Mouse (Mus musculus) megakaryocyte progenitor cell, adult 5-6 weeks (primary cell): Measurements from ENCODE around the gene Hist1h2bc. TPM values are rescaled to one million over a fixed set of nuclear protein-coding genes. Genes with fewer than 3 reads are reported as not detected.
"Not testable (repeated sequence)": the region's sequence is repeated elsewhere in the genome, so short reads cannot be mapped to it uniquely, and the experiment has no call there.

ENCODE experiments used
- ATAC-seq: replicated peaks from 2 replicates; pipeline ENCODE4 v1.8.0; 2016; ENCODE audit warnings: mild to moderate bottlenecking, moderate TSS enrichment, inconsistent platforms; ENCODE audit not compliant: poor library complexity
- total RNA-seq, 2 experiments: library from RNA; stranded (forward) in 1 of 2; stranded (reverse) in 1 of 2; fragments of 157-497, 149-512 nt in 1 of 2; fragments of 200-1000 nt in 1 of 2; gene quantifications; 2 replicates each; pipeline versions ENCODE4 v1.2.3 to v1.2.4; 2015 to 2017

Gene Hist1h2bc
- total RNA-seq, 2 experiments from 2014 or later: 36.2 to 235 TPM

DNA sequence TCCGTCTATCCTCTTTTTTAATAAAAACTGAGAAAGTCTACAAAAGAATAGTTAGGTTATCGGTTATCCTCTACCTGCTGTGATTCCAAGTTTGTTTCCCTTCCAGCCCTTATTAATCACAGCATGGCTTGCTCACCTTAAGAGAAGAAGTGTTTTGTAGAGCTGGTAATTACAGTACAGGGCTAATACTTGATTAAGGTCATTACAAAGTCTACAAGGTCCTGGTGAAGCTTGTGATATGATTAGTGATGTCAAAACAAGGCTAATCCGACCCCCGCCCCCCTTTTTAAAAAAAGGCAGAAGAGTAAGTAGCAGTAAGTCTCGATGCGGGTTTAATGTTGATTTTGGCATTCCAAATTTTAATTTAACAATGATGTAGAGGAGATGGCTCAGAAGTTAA, 15.0 kb downstream of the Hist1h2bc start:
- no peak for ATAC-seq

- ATAC-seq: no peak
These were observed 15.8 kb downstream of the Hist1h2bc start for GRCm38 (mm10) chr13:23699767-23700166.

- peak; percentile 64 for ATAC-seq
These were observed 17.0 kb downstream of the Hist1h2bc start for GRCm38 (mm10) chr13:23700786-23701520.

GRCm38 (mm10) chr13:23702220-23702619, 18.2 kb downstream of the Hist1h2bc start:
- no peak for ATAC-seq

- not testable (repeated sequence) for ATAC-seq
These were observed 18.8 kb downstream of the Hist1h2bc start for GRCm38 (mm10) chr13:23702801-23703200.

- ATAC-seq: peak; percentile 38
These were observed 21.9 kb downstream of the Hist1h2bc start for GRCm38 (mm10) chr13:23705751-23706356.

DNA sequence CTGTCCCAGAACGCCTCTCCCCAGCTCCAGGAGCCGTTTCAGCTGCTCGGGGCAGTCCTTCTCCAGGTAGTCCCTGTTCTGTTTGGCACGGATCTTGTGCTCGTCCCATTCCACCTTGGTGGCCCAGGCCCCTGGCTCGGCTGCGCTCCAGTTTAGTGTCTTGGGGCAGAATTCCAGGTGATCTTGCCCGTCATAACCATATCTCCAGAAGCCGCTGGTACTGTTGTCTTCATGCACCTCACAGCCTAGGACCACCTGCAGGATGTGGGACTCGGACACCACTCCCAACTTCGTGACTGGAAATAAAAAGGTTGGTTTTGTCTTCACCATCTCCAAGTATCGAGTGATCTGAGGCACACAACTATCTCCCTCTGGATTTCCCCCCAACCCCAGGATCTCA, 22.8 kb downstream of the Hist1h2bc start:
- no peak for ATAC-seq

DNA sequence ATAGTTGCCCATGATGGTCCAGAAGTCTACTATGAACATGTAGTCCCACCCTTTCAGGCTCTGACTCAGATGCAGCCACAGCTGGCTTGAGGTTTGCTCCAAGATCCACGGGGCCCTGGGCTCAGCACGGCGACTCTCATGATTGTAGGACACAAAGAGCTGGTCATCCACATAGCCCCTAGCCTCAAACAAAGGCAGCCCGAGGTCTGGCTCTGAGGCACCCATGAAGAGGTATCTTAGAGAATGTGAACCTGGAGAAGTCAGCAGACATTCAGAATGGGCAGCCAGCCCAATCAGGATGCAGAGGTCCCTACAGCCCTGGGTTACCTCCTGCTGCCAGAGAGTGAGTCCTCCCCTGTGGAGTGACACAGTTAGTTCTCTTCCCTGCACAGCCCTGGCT, 24.0 kb downstream of the Hist1h2bc start:
- no peak for ATAC-seq

DNA sequence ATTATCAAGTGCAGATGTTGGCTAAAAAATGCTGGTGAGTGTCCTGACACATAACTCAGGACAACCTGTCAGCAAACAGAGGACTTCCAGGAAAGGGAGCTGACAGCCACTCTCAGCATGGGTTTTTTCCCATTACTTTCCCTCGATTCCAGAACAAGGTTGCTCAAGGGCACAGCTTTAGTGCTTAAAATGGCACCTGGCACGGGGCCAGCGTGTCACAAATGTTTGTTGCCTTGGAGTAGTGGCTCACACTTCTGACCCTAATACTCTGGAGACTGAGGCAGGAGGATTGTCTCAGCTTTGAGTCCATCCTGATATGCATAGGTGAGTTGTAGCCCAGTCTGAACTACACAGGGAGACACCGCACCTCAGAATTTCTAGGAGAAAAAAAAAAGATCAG, 24.7 kb downstream of the Hist1h2bc start:
- ATAC-seq: no peak

DNA sequence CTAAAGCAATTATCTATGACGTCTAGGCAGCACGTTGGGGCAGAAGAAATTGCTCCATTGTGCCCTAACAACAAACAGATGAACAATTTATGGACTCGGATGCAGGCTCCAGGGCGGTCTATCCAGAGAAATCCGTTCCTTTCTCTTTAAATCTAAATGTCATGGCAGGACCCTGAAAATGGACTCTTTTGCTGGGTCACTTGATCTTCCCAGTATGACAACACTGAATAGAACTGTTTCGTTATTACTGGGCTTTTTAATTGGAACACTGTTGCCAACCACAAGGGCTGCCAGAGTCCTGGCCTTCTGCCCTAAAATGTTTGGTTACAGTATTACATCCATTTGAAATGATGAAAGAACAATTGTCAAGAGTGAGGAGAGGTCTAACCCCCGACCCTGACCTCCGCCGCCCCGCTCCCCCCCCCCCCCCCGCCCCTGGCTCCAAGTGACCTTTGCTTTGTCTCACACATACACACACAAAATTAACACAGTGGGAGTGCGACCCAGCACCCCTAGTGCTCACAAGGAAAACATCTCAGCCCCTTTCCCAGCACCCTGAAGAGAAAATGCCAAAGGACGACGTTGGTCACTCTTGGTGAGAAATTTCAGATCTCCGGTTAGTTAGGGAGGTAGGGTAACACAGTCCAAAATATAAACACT, 25.8 kb downstream of the Hist1h2bc start:
- no peak for ATAC-seq

DNA sequence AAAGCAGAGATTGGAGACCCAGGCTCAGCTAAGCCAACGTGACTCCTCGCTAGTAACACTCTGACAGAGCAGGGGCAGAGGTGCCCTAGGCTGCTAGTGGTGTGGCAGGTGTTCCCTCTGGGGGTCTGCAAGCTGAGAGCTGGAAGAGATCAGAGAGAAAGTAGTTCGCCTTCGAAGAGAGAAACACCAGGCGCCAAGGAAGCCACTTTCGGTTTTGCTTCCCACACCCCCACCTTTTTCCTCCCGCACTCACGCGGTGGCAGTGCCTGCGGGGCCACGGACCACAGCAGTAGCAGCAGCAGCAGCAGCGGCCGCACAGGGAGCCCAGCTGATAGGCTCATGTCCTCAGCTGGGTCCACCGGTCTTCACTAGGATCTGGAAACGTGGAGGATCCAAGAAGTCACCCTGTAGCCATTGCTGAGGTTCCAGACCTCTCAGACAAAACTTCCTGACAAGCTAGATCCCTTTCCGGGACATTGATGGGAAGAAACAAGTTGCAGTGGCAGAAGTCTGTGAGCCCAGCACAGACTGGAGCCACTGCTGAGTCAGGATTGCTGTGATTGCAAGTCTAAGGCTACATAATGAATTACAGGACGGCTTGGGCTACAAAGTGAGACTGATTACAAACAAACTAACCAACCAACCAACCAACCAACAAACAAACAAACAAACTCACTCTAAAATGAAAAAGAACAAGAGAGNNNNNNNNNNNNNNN, 26.5 kb downstream of the Hist1h2bc start, which contains the start of gene Hfe:
Gene Hfe (minus strand): TSS at position 481 of the 716 bp plus-strand sequence.
- peak; percentile 59 for ATAC-seq

DNA sequence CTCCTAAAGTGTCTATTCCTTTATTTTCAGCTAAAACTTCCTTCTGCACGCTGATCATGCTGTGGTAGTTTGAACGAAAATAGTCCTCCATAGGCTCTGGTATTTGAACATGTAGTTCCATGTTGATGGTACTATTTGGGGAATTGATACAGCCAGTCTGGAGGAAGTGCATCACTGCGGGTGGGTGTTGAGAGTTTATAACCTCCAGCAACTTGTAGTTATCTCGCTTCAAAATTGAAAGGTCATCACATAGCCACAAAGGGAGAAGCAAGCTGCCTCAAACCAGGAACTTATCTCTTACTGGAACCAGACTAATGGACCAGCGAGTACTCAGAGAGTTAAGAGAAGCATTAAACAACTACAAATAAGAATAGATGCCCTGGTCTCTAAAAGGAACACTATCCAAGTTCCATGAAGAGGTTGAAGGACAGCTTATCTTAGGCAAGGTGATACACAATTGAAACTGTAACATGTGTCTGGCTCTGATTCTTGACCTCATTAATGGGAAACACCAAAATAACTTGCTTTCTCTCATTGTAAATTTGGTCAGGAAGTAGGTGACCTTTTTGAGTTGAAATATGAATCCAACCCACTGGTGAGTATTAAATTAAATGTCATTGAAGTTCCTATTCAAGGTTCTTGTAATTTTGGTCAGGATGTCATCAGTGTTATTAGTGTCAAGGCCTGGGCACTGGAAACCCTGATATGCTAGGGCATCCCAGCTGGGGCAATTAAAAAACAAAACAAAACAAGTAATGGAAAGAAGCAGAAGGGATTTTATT, 32.5 kb downstream of the Hist1h2bc start:
- peak; percentile 38 for ATAC-seq

GRCm38 (mm10) chr13:23717176-23717575, 33.2 kb downstream of the Hist1h2bc start:
- no peak for ATAC-seq

DNA sequence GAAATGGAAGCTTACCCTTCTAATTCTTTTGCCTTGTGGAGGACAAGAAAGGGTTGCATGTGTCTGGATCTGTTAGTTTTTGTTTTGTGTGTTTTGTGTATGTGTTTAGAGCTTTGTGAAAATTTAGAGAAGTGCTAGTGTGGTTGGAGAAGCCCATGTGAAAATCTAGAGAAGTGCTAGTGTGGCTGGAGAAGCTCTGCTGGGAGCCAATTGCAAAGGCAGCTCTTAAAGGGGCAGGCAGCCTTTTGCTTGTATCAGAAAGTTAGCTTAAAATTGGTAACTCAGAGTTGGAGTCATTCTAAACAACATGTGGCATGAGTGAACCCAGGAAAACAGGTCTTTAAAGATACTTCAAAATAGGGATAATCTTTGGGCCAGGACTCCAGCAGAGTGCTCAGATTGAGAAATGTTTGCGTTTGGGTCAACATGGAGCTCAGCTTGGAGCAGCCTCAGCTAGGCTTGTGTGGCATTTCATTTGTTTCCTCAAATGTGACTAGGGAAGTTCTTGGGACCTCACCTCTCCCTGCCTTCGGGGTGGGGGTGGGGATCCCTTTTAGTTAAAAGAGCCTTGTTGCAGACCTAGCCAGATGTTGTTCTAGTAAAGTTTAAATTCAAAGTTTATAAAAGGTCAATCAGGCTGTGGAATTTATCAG, 33.7 kb downstream of the Hist1h2bc start:
- ATAC-seq: not testable (repeated sequence)

- peak; percentile 59 for ATAC-seq
These were observed 40.2 kb downstream of the Hist1h2bc start for GRCm38 (mm10) chr13:23724239-23724638.

- ATAC-seq: no peak
These were observed 41.2 kb downstream of the Hist1h2bc start for GRCm38 (mm10) chr13:23725213-23725612.

DNA sequence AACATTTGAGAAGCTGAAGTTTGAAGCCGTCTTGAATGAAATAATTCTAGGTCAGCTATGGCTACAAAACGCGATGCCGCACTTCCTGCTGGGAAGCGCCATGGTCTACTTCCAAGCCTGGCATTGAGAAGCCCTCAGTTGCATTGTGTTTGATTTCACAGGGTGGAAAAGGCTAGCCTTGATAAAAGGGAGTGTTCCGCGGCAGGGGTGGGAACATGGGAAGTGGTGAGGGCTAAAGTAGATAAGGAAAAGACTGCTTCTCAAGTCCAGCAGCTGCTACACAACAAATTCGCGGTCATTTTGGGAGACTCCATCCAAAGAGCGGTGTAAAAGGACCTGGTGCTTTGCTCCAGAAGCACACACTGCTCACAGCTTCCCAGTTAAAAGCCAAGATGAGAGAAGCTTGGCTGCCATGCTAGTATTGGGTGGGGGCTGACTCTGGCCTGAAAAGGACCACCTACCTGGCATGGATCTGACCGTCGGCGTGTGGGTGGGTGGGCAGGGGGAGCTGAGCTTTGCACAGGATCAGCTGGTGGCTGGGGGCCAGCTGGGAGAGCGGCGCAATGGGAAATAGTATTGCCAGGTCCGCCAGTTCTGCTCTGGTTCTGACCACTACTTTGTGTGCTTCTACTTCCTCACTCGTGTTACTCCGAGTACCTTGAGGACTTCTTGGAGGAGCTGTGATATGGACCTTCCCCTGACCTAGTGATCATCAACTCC, 44.6 kb downstream of the Hist1h2bc start:
- ATAC-seq: peak; percentile 20; the same call in 1 of the 2 replicates

DNA sequence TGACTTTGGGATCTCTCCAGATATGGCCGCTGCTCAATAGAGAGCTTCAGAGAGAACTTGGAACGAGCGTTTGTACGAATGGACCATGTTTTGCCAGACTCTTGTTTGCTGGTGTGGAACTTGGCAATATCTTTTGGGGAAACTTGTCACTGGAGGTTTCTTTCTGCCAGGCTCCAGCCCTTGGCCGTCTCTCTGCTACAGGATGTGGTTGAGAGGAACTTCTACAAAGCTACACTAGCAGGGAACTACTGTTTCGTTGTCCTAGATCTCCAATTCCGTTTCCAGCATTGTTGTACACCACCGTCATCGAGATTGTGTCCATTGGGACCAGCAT, 45.2 kb downstream of the Hist1h2bc start:
- ATAC-seq: peak; percentile 40

GRCm38 (mm10) chr13:23729706-23730105, 45.7 kb downstream of the Hist1h2bc start:
- no peak for ATAC-seq
